Mouse (Mus musculus) granulocyte monocyte progenitor cell, adult 5-6 weeks (primary cell): Measurements from ENCODE around the gene Atg4d. TPM values are rescaled to one million over a fixed set of nuclear protein-coding genes. Genes with fewer than 3 reads are reported as not detected.
A peak's percentile ranks its signal among the peaks of the same experiment; 100 is the strongest.
"Not testable (repeated sequence)": the region's sequence is repeated elsewhere in the genome, so short reads cannot be mapped to it uniquely, and the experiment has no call there.

ENCODE experiments used
- ATAC-seq: replicated peaks from 2 replicates; pipeline ENCODE4 v1.8.0; 2016; ENCODE audit warnings: mild to moderate bottlenecking, moderate TSS enrichment, inconsistent platforms; ENCODE audit not compliant: poor library complexity, severe bottlenecking
- total RNA-seq, 2 experiments: library from RNA; stranded (forward) in 1 of 2; stranded (reverse) in 1 of 2; fragments of 200-712, 200-1000 nt in 1 of 2; fragments of >200 nt in 1 of 2; fragmentation: Nextera tagmentation in 1 of 2; gene quantifications; 2 replicates each; pipeline ENCODE4 v1.2.3; 2014 to 2017

Atg4d gene
- total RNA-seq, 2 experiments from 2014 or later, result 5.9 to 8.9 TPM

- ATAC-seq, result not testable (repeated sequence)
Measured at GRCm38 (mm10) chr9:21269590-21269989, 4.5 kb downstream of the Atg4d start.

DNA sequence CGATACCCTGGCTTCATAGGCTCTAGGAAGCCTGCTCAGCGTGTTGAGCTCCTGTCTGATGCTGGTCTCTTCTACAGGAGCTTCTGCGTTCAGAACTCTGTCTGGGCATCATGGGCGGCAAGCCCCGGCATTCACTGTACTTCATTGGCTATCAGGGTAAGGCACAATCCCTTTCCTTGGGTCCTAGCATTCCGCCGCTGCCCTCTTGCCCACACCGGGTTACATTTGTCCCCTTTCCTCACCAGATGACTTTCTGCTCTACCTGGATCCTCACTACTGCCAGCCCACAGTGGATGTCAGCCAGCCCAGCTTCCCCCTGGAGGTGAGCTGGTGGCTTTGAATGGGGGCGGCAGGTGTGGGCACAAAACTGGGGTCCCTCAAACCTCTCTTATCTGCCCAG lies 7.3 kb downstream of the Atg4d start:
- no peak for ATAC-seq

DNA sequence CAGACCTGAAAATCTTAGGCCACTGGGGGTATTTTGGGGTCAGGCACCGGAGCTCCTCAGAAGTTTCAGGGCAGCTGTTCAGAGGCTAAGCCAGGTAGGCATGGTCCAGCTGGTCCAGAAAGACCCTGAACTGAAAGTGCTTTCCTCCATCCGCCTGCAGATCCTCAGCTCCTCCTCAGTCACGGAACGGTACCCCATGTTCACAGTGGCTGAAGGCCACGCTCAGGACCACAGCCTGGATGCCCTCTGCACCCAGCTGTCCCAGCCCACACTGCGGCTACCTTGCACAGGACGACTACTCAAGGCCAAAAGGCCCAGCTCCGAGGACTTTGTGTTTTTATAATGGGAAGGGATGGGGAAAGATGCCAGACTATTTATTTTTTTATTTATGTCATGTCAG lies 8.0 kb downstream of the Atg4d start:
- no peak for ATAC-seq

DNA sequence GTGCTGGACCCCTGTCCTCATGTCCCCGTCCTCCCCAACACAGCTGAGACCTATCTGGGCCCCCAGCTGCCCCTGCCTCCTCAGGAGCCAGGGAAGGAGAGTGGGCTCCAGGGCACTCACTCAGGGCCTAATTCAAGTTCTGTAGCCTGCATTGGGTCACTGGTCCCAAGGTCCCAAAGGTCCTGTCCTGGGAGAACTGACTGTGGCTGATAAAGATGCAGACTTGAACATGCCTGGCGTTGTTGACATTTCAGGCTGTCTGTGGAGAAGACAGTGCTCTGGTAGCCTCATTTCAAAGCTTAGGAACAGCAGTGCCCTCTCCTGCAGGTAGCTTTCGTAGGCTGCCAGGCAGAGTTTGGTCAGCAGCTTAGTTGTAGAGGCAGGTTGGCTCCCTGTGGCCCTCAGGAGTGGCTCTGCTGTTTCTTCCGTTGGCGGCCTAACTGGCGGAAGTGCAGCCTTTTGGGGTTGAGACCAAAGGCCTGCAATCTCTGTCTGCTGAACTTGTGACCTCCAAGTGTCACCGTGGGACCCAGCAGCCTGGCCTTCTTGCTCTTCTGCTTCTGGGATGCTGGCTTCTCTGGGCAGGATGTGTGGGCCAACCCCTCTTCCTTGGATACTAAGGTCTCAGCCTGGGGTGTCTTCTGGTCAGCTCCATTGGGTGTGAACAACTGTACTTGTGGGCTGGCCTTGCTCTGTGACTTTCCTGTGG lies 8.6 kb downstream of the Atg4d start:
- ATAC-seq, result no peak

GRCm38 (mm10) chr9:21274336-21274735 lies 9.2 kb downstream of the Atg4d start:
- ATAC-seq, result no peak

GRCm38 (mm10) chr9:21275013-21275710 lies 10.1 kb downstream of the Atg4d start:
- no peak for ATAC-seq

DNA sequence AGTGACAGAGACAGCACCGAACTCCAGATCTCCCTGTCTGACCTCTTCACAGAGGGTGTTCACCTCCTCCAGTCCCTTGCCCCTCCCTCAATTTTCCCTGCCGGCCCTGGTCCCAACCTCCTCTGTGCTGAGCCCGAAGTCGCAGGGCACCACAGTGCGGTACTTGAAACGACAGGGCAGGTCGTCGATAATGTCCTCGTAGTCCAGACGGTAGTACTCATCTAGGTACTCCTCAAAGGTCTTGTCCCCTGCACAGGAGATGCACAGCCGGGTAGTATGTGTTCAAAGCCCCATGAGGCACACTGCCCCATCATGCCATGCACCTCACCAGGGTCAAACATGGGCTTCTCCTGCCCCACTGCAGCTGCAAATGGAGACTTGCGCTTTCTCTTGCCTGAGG lies 10.6 kb downstream of the Atg4d start:
- ATAC-seq, result no peak

GRCm38 (mm10) chr9:21276307-21276706 lies 11.2 kb downstream of the Atg4d start:
- ATAC-seq, result no peak

- no peak for ATAC-seq
Measured at GRCm38 (mm10) chr9:21277776-21278175, 12.7 kb downstream of the Atg4d start.

GRCm38 (mm10) chr9:21283591-21283990 lies 18.5 kb downstream of the Atg4d start:
- no peak for ATAC-seq

GRCm38 (mm10) chr9:21283994-21284393 lies 18.9 kb downstream of the Atg4d start:
- ATAC-seq, result no peak

DNA sequence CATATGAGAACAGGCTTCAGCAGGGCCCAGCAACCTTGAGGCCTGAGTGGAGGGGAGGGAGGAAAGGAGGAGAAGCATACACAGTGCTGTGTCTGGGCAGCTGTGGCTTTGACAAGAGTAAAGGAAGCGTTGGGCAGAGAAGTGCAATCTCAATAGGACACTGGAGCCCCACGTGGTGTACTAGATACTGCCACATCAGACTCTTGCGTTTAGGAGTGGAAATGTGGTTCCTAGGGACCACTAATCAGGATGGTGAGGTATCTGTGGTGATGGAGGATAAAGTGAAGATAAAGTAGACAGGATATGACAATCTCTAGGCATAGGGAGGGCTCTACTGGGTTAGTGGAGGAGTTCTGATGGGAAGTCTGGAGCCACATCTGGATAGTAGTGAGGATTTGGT lies 21.7 kb downstream of the Atg4d start:
- peak; percentile 2; the same call in 1 of the 2 replicates for ATAC-seq

- ATAC-seq, result peak; percentile 64
Measured at GRCm38 (mm10) chr9:21287571-21288402, 22.7 kb downstream of the Atg4d start, which contains the start of gene Kri1. Kri1 (minus strand) TSS chr9:21287969.

- 0 out of 2 replicates have a peak, but pooled peaks have one; percentile 8 for ATAC-seq
Measured at GRCm38 (mm10) chr9:21288404-21289336, 23.6 kb downstream of the Atg4d start.

- ATAC-seq, result no peak
Measured at GRCm38 (mm10) chr9:21289337-21289671, 24.2 kb downstream of the Atg4d start.

- ATAC-seq, result 0 out of 2 replicates have a peak, but pooled peaks have one; percentile 0
Measured at GRCm38 (mm10) chr9:21290589-21290988, 25.5 kb downstream of the Atg4d start.

- peak; percentile 61 for ATAC-seq
Measured at GRCm38 (mm10) chr9:21291022-21291787, 26.1 kb downstream of the Atg4d start, which contains the start of gene Cdkn2d. Cdkn2d (minus strand) TSS chr9:21291407.

- not testable (repeated sequence) for ATAC-seq
Measured at GRCm38 (mm10) chr9:21291868-21292267, 26.8 kb downstream of the Atg4d start.

DNA sequence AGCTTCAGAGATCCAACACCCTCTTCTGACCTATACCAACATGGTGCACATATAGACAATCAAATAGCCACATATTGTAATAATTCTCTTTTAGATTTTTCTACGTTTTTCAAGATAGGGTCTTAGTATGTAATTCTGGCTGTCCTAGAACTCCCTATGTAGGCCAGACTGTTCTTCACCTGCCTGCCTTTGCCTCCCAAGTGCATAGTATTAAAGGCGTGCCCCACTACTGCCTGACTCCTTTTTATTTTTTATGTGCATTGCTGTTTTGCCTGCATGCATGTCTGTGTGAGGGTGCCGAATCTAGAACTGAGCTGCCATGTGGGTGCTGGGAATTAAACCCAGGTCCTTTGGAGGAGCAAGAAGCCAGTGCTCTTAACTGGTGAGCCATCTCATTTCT lies 27.2 kb downstream of the Atg4d start:
- no peak for ATAC-seq
